Mouse (Mus musculus) heart, embryonic 14.5 days (tissue): ENCODE measurements around the gene Cdh13. TPM values are rescaled to one million over a fixed set of nuclear protein-coding genes. Genes with fewer than 3 reads are reported as not detected.
A peak's percentile ranks its signal among the peaks of the same experiment; 100 is the strongest.

ENCODE experiments used
- ATAC-seq: fragments of 200-750 bp; cut with Nextera tagmentation; 2 replicates; pipeline ENCODE4 v1.8.0; 2017; ENCODE audit warnings: low read depth, moderate TSS enrichment; ENCODE audit not compliant: insufficient number of reproducible peaks, insufficient read depth, low FRiP score
- H3K27ac ChIP-seq, 2 experiments: fragments of 200-500 bp in 1 of 2; fragments of 300-500 bp in 1 of 2; sonication (generic) in 1 of 2; replicated peaks in 1 of 2; 2 replicates each; pipeline ENCODE4 v1.5.1; 2012 to 2014; ENCODE audit warnings: low read depth in 2 of 2, low read length in 2 of 2, control low read depth in 1 of 2, mild to moderate bottlenecking in 1 of 2, mixed read lengths in 1 of 2; ENCODE audit not compliant: control insufficient read depth in 1 of 2, insufficient read depth in 1 of 2
- H3K27me3 ChIP-seq: fragments of 300-500 bp; sonication (generic); 2 replicates; pipeline ENCODE4 v1.6.1; 2014; ENCODE audit warnings: mild to moderate bottlenecking, low read length, control low read depth; ENCODE audit not compliant: control insufficient read depth, insufficient read depth
- H3K36me3 ChIP-seq: fragments of 300-500 bp; sonication (generic); 2 replicates; pipeline ENCODE4 v1.6.1; 2014; ENCODE audit warnings: mild to moderate bottlenecking, control low read depth, low read length, mixed read lengths; ENCODE audit not compliant: control insufficient read depth, insufficient read depth
- H3K4me1 ChIP-seq, 2 experiments: fragments of 200-500 bp in 1 of 2; fragments of 300-500 bp in 1 of 2; sonication (generic) in 1 of 2; 2 replicates each; pipeline ENCODE4 v1.6.1; 2012 to 2014; ENCODE audit warnings: low read length in 2 of 2, control low read depth in 1 of 2, mixed read lengths in 1 of 2; ENCODE audit not compliant: control insufficient read depth in 2 of 2, insufficient read depth in 2 of 2
- H3K4me2 ChIP-seq: fragments of 300-500 bp; sonication (generic); 2 replicates; pipeline ENCODE4 v1.6.1; 2014; ENCODE audit warnings: mild to moderate bottlenecking, low read length
- H3K4me3 ChIP-seq, 2 experiments: fragments of 200-500 bp in 1 of 2; fragments of 300-500 bp in 1 of 2; sonication (generic) in 1 of 2; 2 replicates each; pipeline ENCODE4 v1.5.1; 2012 to 2014; ENCODE audit warnings: low read length in 2 of 2, mild to moderate bottlenecking in 2 of 2, control low read depth in 1 of 2, low read depth in 1 of 2, moderate library complexity in 1 of 2; ENCODE audit not compliant: control insufficient read depth in 1 of 2, insufficient read depth in 1 of 2
- H3K9ac ChIP-seq: fragments of 300-500 bp; sonication (generic); 2 replicates; pipeline ENCODE4 v1.6.1; 2014; ENCODE audit warnings: mild to moderate bottlenecking, low read length
- H3K9me3 ChIP-seq: fragments of 300-500 bp; sonication (generic); 2 replicates; pipeline ENCODE4 v1.6.1; 2016; ENCODE audit warnings: low read length, control low read depth; ENCODE audit not compliant: control insufficient read depth
- WGBS: fragments of 180-500 bp; shearing (Covaris S2); extraction: QIAGEN DNeasy Blood & Tissue Kit; methylation state at CpG from one replicate; pipeline ENCODE4 v1.1.7; 2014; 5-methylcytosine and 5-hydroxymethylcytosine counted together
- polyA plus RNA-seq: library from polyadenylated mRNA; unstranded; fragments of >200 nt; fragmentation: Nextera tagmentation; extraction: Ambion mirVana; gene quantifications from 2 replicates; pipeline ENCODE4 v1.2.1, GENCODE M21; 2014

The Cdh13 gene
- polyA plus RNA-seq, 1 experiment from 2014 or later: 94.9 TPM

- WGBS: 5% methylated on average over 10 of the region's 10 CpGs
- ATAC-seq: peak; percentile 33
- Histone ChIP-seq H3K4me2 (peak overlapping the region; percentile 89), H3K27ac (peak overlapping the region; percentile 96 to 99), H3K9ac (peak overlapping the region; percentile 90), H3K9me3 (no peaks in the 10 kb centered on the region), H3K27me3 (peaks cover 3% of the 10 kb centered on the region; the same call in 1 of the 2 replicates), H3K4me1 (peaks cover 62 to 74% of the 10 kb centered on the region in 2 experiments), H3K36me3 (no peaks in the 10 kb centered on the region), H3K4me3 (peak overlapping the region; percentile 5 to 74; a peak in 2 of 4 replicates)
These were observed 3.0 kb downstream of the Cdh13 start for GRCm38 (mm10) chr8:118286282-118287180.

- peak overlapping the region; percentile 96 to 99 for H3K27ac ChIP-seq
- H3K9ac ChIP-seq: peak overlapping the region; percentile 90; the same call in 1 of the 2 replicates
- peaks cover 3% of the 10 kb centered on the region; the same call in 1 of the 2 replicates for H3K27me3 ChIP-seq
- H3K4me1 ChIP-seq: peaks cover 57 to 76% of the 10 kb centered on the region in 2 experiments
- H3K4me2 ChIP-seq: peak overlapping the region; percentile 89
- no peak overlapping the region for H3K4me3 ChIP-seq
- no peaks in the 10 kb centered on the region for H3K9me3 ChIP-seq
- WGBS: 46% methylated on average over 9 of the region's 9 CpGs
- no peaks in the 10 kb centered on the region for H3K36me3 ChIP-seq
- no peak for ATAC-seq
These were observed 4.0 kb downstream of the Cdh13 start for GRCm38 (mm10) chr8:118287496-118287895.

- H3K4me3 ChIP-seq: no peak overlapping the region
- no peaks in the 10 kb centered on the region for H3K9me3 ChIP-seq
- 0 out of 4 replicates have a peak overlapping the region, but pooled peaks have one; percentile 5 to 96 for H3K27ac ChIP-seq
- peaks cover 57 to 71% of the 10 kb centered on the region in 2 experiments for H3K4me1 ChIP-seq
- no peak overlapping the region for H3K4me2 ChIP-seq
- 64% methylated on average over 8 of the region's 8 CpGs for WGBS
- ATAC-seq: no peak
- no peak overlapping the region for H3K9ac ChIP-seq
- no peaks in the 10 kb centered on the region for H3K36me3 ChIP-seq
- H3K27me3 ChIP-seq: no peaks in the 10 kb centered on the region
These were observed 4.9 kb downstream of the Cdh13 start for GRCm38 (mm10) chr8:118288259-118288952.

GRCm38 (mm10) chr8:118289091-118289490 is 5.6 kb downstream of the Cdh13 start:
- Histone ChIP-seq H3K4me1 (peaks cover 57 to 71% of the 10 kb centered on the region in 2 experiments), H3K36me3 (no peaks in the 10 kb centered on the region), H3K4me2 (no peak overlapping the region), H3K27me3 (no peaks in the 10 kb centered on the region), H3K9ac (no peak overlapping the region), H3K9me3 (no peaks in the 10 kb centered on the region), H3K4me3 (no peak overlapping the region), H3K27ac (peak overlapping the region; percentile 5 to 44; a peak in 1 of 4 replicates)
- ATAC-seq: no peak; the same call in 1 of the 2 replicates
- 53% methylated on average over 4 of the region's 4 CpGs for WGBS

- Histone ChIP-seq H3K9ac (no peak overlapping the region), H3K27me3 (no peaks in the 10 kb centered on the region), H3K4me1 (peaks cover 57 to 70% of the 10 kb centered on the region in 2 experiments), H3K27ac (peak overlapping the region; percentile 86 to 89; a peak in 3 of 4 replicates), H3K36me3 (no peaks in the 10 kb centered on the region), H3K4me3 (no peak overlapping the region), H3K4me2 (no peak overlapping the region), H3K9me3 (no peaks in the 10 kb centered on the region)
- ATAC-seq: no peak
- WGBS: 52% methylated on average over 7 of the region's 7 CpGs
These were observed 6.0 kb downstream of the Cdh13 start for GRCm38 (mm10) chr8:118289525-118289924.

- Histone ChIP-seq H3K27ac (peak overlapping the region; percentile 86 to 89), H3K36me3 (no peaks in the 10 kb centered on the region), H3K9me3 (no peaks in the 10 kb centered on the region), H3K9ac (peak overlapping the region; percentile 34; the same call in 1 of the 2 replicates), H3K4me1 (peaks cover 54 to 62% of the 10 kb centered on the region in 2 experiments), H3K27me3 (no peaks in the 10 kb centered on the region), H3K4me2 (peak overlapping the region; percentile 33; the same call in 1 of the 2 replicates), H3K4me3 (no peak overlapping the region)
- 38% methylated on average over 6 of the region's 6 CpGs for WGBS
- 0 out of 2 replicates have a peak, but pooled peaks have one; percentile 22 for ATAC-seq
These were observed 6.7 kb downstream of the Cdh13 start for GRCm38 (mm10) chr8:118290266-118290665.

- Histone ChIP-seq H3K36me3 (no peaks in the 10 kb centered on the region), H3K4me2 (no peak overlapping the region), H3K27ac (no peak overlapping the region), H3K27me3 (no peaks in the 10 kb centered on the region), H3K9ac (no peak overlapping the region), H3K9me3 (no peaks in the 10 kb centered on the region), H3K4me3 (no peak overlapping the region), H3K4me1 (peaks cover under 1 to 2% of the 10 kb centered on the region in 2 experiments; a peak in 2 of 4 replicates)
- WGBS: 68% methylated on average over 5 of the region's 5 CpGs
- no peak for ATAC-seq
These were observed 12.9 kb downstream of the Cdh13 start for GRCm38 (mm10) chr8:118296477-118296876.
